Mouse (Mus musculus): ENCODE measurements at regions not wholly inside any gene's neighbourhood (a gene's known extent, or its start where the extent isn't known, plus 50 kb on each side); places are given as distances from the start of the nearest gene placed in this dataset.

- 91% methylated on average over 6 of the region's 6 CpGs for WGBS
- Histone ChIP-seq H3K4me1 (ENCODE audit: control insufficient read depth, insufficient read depth, low read length) (no peaks in the 10 kb centered on the region), H3K27me3 (ENCODE audit: control insufficient read depth, insufficient read depth, low read length) (no peaks in the 10 kb centered on the region), H3K27ac (ENCODE audit: insufficient read depth, low read length) (no peak overlapping the region), H3K4me3 (replicated peaks; ENCODE audit: insufficient read depth, low read depth, low read length) (no peak overlapping the region)
- no peak for DNase-seq
- TF ChIP-seq CTCF (IDR thresholded peaks at IDR 0.05; ENCODE audit: borderline replicate concordance, insufficient read depth, low read depth, low read length) (no peak), POLR2A (IDR thresholded peaks at IDR 0.05; ENCODE audit: borderline replicate concordance, insufficient read depth, low read length) (no peak)
Observed at GRCm38 (mm10) chr13:51992878-51993277, 146.4 kb downstream of the Gadd45g start.

GRCm38 (mm10) chr13:51996163-51996562, 149.7 kb downstream of the Gadd45g start:
- no peak for TF ChIP-seq POLR2A (IDR thresholded peaks at IDR 0.05; ENCODE audit: borderline replicate concordance, insufficient read depth, low read length)
- TF ChIP-seq CTCF (IDR thresholded peaks at IDR 0.05; ENCODE audit: borderline replicate concordance, insufficient read depth, low read depth, low read length): no peak
- Histone ChIP-seq H3K27ac (ENCODE audit: insufficient read depth, low read length) (no peak overlapping the region), H3K27me3 (ENCODE audit: control insufficient read depth, insufficient read depth, low read length) (no peaks in the 10 kb centered on the region), H3K4me3 (replicated peaks; ENCODE audit: insufficient read depth, low read depth, low read length) (no peak overlapping the region), H3K4me1 (ENCODE audit: control insufficient read depth, insufficient read depth, low read length) (no peaks in the 10 kb centered on the region)
- DNase-seq: no peak
- WGBS: 41% methylated on average over 4 of the region's 4 CpGs

- WGBS: 91% methylated on average over 7 of the region's 7 CpGs
- DNase-seq: no peak
- TF ChIP-seq CTCF (IDR thresholded peaks at IDR 0.05; ENCODE audit: borderline replicate concordance, insufficient read depth, low read depth, low read length) (no peak), POLR2A (IDR thresholded peaks at IDR 0.05; ENCODE audit: borderline replicate concordance, insufficient read depth, low read length) (no peak)
- no peaks in the 10 kb centered on the region for H3K27me3 ChIP-seq (ENCODE audit: control insufficient read depth, insufficient read depth, low read length)
- H3K4me1 ChIP-seq (ENCODE audit: control insufficient read depth, insufficient read depth, low read length): no peaks in the 10 kb centered on the region
- H3K4me3 ChIP-seq (replicated peaks; ENCODE audit: insufficient read depth, low read depth, low read length): no peak overlapping the region
- no peak overlapping the region for H3K27ac ChIP-seq (ENCODE audit: insufficient read depth, low read length)
Observed at GRCm38 (mm10) chr13:51998542-51998941, 152.1 kb downstream of the Gadd45g start.

GRCm38 (mm10) chr13:52001811-52002210, 155.3 kb downstream of the Gadd45g start:
- DNase-seq: no peak
- no peak overlapping the region for H3K4me3 ChIP-seq (replicated peaks; ENCODE audit: insufficient read depth, low read depth, low read length)
- 82% methylated on average over 12 of the region's 12 CpGs for WGBS
- no peaks in the 10 kb centered on the region for H3K4me1 ChIP-seq (ENCODE audit: control insufficient read depth, insufficient read depth, low read length)
- no peaks in the 10 kb centered on the region for H3K27me3 ChIP-seq (ENCODE audit: control insufficient read depth, insufficient read depth, low read length)
- TF ChIP-seq POLR2A (IDR thresholded peaks at IDR 0.05; ENCODE audit: borderline replicate concordance, insufficient read depth, low read length) (no peak), CTCF (IDR thresholded peaks at IDR 0.05; ENCODE audit: borderline replicate concordance, insufficient read depth, low read depth, low read length) (no peak)
- H3K27ac ChIP-seq (ENCODE audit: insufficient read depth, low read length): no peak overlapping the region

GRCm38 (mm10) chr13:52003946-52004539, 157.6 kb downstream of the Gadd45g start:
- no peak for DNase-seq
- no peak for TF ChIP-seq CTCF (IDR thresholded peaks at IDR 0.05; ENCODE audit: borderline replicate concordance, insufficient read depth, low read depth, low read length)
- no peak for TF ChIP-seq POLR2A (IDR thresholded peaks at IDR 0.05; ENCODE audit: borderline replicate concordance, insufficient read depth, low read length)
- WGBS: 89% methylated on average over 5 of the region's 5 CpGs
- H3K27ac ChIP-seq (ENCODE audit: insufficient read depth, low read length): no peak overlapping the region
- H3K4me3 ChIP-seq (replicated peaks; ENCODE audit: insufficient read depth, low read depth, low read length): no peak overlapping the region
- no peaks in the 10 kb centered on the region for H3K4me1 ChIP-seq (ENCODE audit: control insufficient read depth, insufficient read depth, low read length)
- no peaks in the 10 kb centered on the region for H3K27me3 ChIP-seq (ENCODE audit: control insufficient read depth, insufficient read depth, low read length)

DNA sequence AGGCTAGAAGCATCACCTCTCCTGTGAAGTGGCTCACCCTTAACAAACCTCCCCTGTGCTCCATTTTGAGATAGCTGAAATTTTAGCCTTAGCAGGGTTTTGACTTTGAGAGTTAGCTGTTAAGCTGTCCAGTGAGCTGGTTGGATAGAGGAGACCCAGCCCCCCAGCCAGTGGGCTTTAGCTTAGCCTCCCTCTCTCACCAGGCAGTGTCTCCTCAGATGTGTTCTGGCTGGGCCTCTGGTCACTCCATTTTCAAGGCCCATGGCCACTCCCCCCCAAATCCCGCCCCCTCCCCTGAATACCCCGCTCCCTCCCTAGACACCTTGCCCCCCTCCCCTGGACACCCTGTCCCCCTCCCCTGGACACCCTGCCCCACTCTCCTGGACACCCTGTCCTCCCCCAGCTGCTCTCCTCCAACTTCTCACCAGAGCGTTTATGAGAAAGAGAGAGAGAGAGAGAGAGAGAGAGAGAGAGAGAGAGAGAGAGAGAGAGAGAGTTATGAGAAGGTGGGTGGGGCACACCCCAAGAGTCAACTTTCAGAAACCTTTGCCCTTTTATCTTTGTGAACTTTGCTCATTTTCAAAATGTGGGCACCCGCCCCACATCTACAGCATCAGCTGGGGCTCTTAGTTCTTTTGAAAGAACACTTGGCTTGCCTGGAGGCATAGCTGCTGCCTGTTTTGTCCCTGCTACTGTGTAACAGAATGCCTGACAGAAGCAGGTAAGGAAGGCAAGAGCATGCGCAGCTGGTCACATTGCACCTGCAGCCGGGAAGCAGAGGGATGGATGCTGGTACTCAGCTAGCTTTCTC, 161.3 kb downstream of the Gadd45g start:
- DNase-seq: no peak
- TF ChIP-seq CTCF (IDR thresholded peaks at IDR 0.05; ENCODE audit: borderline replicate concordance, insufficient read depth, low read depth, low read length) (no peak), POLR2A (IDR thresholded peaks at IDR 0.05; ENCODE audit: borderline replicate concordance, insufficient read depth, low read length) (no peak)
- H3K27me3 ChIP-seq (ENCODE audit: control insufficient read depth, insufficient read depth, low read length): no peaks in the 10 kb centered on the region
- H3K4me3 ChIP-seq (replicated peaks; ENCODE audit: insufficient read depth, low read depth, low read length): no peak overlapping the region
- 75% methylated on average over 6 of the region's 6 CpGs for WGBS
- no peak overlapping the region for H3K27ac ChIP-seq (ENCODE audit: insufficient read depth, low read length)
- no peaks in the 10 kb centered on the region for H3K4me1 ChIP-seq (ENCODE audit: control insufficient read depth, insufficient read depth, low read length)

GRCm38 (mm10) chr13:52009231-52009630, 162.8 kb downstream of the Gadd45g start:
- Histone ChIP-seq H3K4me1 (ENCODE audit: control insufficient read depth, insufficient read depth, low read length) (no peaks in the 10 kb centered on the region), H3K4me3 (replicated peaks; ENCODE audit: insufficient read depth, low read depth, low read length) (no peak overlapping the region), H3K27me3 (ENCODE audit: control insufficient read depth, insufficient read depth, low read length) (no peaks in the 10 kb centered on the region), H3K27ac (ENCODE audit: insufficient read depth, low read length) (no peak overlapping the region)
- TF ChIP-seq CTCF (IDR thresholded peaks at IDR 0.05; ENCODE audit: borderline replicate concordance, insufficient read depth, low read depth, low read length): no peak
- no peak for TF ChIP-seq POLR2A (IDR thresholded peaks at IDR 0.05; ENCODE audit: borderline replicate concordance, insufficient read depth, low read length)
- no peak for DNase-seq
- WGBS: 94% methylated on average over 4 of the region's 4 CpGs

DNA sequence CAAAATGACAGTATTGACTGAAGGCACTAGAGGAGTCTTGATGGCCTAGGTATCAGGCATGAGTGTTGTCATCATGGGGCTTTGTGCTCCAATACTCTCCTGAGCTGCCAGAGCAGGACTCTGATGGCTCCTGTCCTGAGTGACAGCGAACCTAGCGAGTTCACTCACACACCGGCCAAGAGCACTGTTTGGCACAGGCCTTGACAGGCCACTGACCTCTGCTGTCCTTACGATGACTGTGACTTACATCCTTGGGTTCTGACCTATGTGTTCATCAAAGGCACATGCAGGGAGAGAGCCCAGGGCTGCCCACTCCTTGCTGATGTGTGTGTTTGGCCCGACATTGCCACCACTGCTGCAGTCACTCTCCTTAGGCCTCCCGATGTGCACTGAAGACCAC, 163.3 kb downstream of the Gadd45g start:
- TF ChIP-seq POLR2A (IDR thresholded peaks at IDR 0.05; ENCODE audit: borderline replicate concordance, insufficient read depth, low read length) (no peak), CTCF (IDR thresholded peaks at IDR 0.05; ENCODE audit: borderline replicate concordance, insufficient read depth, low read depth, low read length) (no peak)
- H3K4me3 ChIP-seq (replicated peaks; ENCODE audit: insufficient read depth, low read depth, low read length): no peak overlapping the region
- H3K4me1 ChIP-seq (ENCODE audit: control insufficient read depth, insufficient read depth, low read length): no peaks in the 10 kb centered on the region
- 89% methylated on average over 6 of the region's 6 CpGs for WGBS
- H3K27ac ChIP-seq (ENCODE audit: insufficient read depth, low read length): no peak overlapping the region
- H3K27me3 ChIP-seq (ENCODE audit: control insufficient read depth, insufficient read depth, low read length): no peaks in the 10 kb centered on the region
- no peak for DNase-seq
